Mouse (Mus musculus) brain, embryonic 14.5 days (tissue): ENCODE measurements at regions not wholly inside any gene's neighbourhood (a gene's known extent, or its start where the extent isn't known, plus 50 kb on each side); places are given as distances from the start of the nearest gene placed in this dataset.

ENCODE experiments used
- CTCF ChIP-seq: fragments of 200-500 bp; IDR thresholded peaks from 2 replicates; pipeline ENCODE4 v1.5.1; 2012; ENCODE audit warnings: inconsistent platforms, mild to moderate bottlenecking, moderate library complexity, borderline replicate concordance; ENCODE audit not compliant: insufficient read depth, insufficient read length; ENCODE audit errors: extremely low read depth
- POLR2A ChIP-seq: fragments of 200-500 bp; IDR thresholded peaks from 2 replicates; pipeline ENCODE4 v1.6.1; 2012; ENCODE audit warnings: mild to moderate bottlenecking, inconsistent platforms, borderline replicate concordance; ENCODE audit not compliant: poor library complexity, insufficient read depth, insufficient read length, severe bottlenecking; ENCODE audit errors: extremely low read depth

DNA sequence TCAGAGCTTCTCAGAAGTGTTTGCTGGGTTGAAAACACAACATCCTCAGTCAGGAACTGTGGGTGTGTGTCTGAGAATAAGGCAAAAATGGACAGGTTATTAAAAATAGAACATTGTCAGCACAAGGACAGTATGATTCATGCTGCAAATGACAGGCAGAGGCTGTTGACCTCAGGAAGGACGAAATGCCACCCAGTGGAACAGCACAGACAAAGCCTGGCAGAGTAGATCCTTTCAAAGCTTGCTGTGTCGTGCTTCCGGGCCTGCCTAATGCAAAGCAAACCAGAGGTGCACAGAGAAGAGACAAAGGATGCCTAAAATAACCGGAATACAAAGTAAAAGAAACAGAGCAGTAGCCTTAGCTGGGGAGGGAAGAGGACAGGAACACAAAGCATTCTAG, 54.4 kb upstream of the Tnrc6a start:
- TF ChIP-seq POLR2A (no peak), CTCF (0 out of 2 replicates have a peak, but pooled peaks have one; percentile 3)
